Mouse (Mus musculus): Measurements from ENCODE around the gene Frmd4b.

GRCm38 (mm10) chr6:97551161-97551560 is 66.2 kb downstream of the Frmd4b start:
- TF ChIP-seq CTCF (IDR thresholded peaks at IDR 0.05) = no peak
- TF ChIP-seq POLR2A (IDR thresholded peaks at IDR 0.05; ENCODE audit: insufficient read depth, low read depth, low read length) = no peak
